In genomic region chr17:56258269-56258668, GRCm38 (mm10) we compare ENCODE assay signal across 13 mouse cellular contexts. TPM values are rescaled to one million over a fixed set of nuclear protein-coding genes. Genes with fewer than 3 reads are reported as not detected.
DNase-seq lines count a peak whose midpoint lies in the region; ATAC-seq and TF ChIP-seq lines count a peak whose summit lies in the region.
"Not testable (repeated sequence)": the region's sequence is repeated elsewhere in the genome, so short reads cannot be mapped to it uniquely, and the experiment has no call there.
"Had no signal": no experiment of that assay in that cellular context is flagged by ENCODE, and none has a peak within 500 bp of the region (broad histone marks: within the 10 kb centered on the region; RNA-seq: fewer than 3 reads in every experiment).

No protein-coding gene starts in this region.

- not testable (repeated sequence) for H3K27me3 ChIP-seq in MEL (ENCODE audit: control insufficient read depth in 1 of 2, insufficient read depth in 2 of 2, low read length in 2 of 2); embryonic facial prominence, embryonic 15.5 days; heart, embryonic 10.5 days (ENCODE audit: insufficient read depth, poor library complexity, severe bottlenecking); hindbrain, embryonic 12.5 days; kidney, postnatal 0 days (ENCODE audit: insufficient read depth, low read length); liver, embryonic 14.5 days (ENCODE audit: control insufficient read depth, insufficient read depth, low read length); midbrain, embryonic 16.5 days (ENCODE audit: control insufficient read depth, insufficient read depth, low read depth, low read length)

- TF ChIP-seq CTCF in MEL (IDR thresholded peaks at IDR 0.05 in 2 of 3, conservative IDR thresholded peaks at IDR 0.05 in 1 of 3; ENCODE audit: control insufficient read depth in 1 of 3, insufficient read depth in 1 of 3, low read depth in 2 of 3, low read length in 3 of 3, poor library complexity in 1 of 3, severe bottlenecking in 1 of 3); kidney, postnatal 0 days (IDR thresholded peaks at IDR 0.05; ENCODE audit: low read depth); liver, embryonic 14.5 days (IDR thresholded peaks at IDR 0.05; ENCODE audit: low read depth): not testable (repeated sequence)

- peaks cover 0 to 28% of the 10 kb centered on the region in 2 experiments; a peak in 3 of 4 replicates for H3K36me3 ChIP-seq in MEL (ENCODE audit: control insufficient read depth in 1 of 2, insufficient read depth in 2 of 2, low read length in 2 of 2)
- peaks cover 49% of the 10 kb centered on the region for H3K36me3 ChIP-seq in embryonic facial prominence, embryonic 15.5 days
- peaks cover 51% of the 10 kb centered on the region for H3K36me3 ChIP-seq in heart, embryonic 10.5 days
- H3K36me3 ChIP-seq in hindbrain, embryonic 12.5 days, result peaks cover 47% of the 10 kb centered on the region
- H3K36me3 ChIP-seq in kidney, postnatal 0 days (ENCODE audit: insufficient read depth, low read length), result peaks cover 31% of the 10 kb centered on the region; the same call in 1 of the 2 replicates
- peaks cover 25% of the 10 kb centered on the region for H3K36me3 ChIP-seq in liver, embryonic 14.5 days (replicated peaks; ENCODE audit: control insufficient read depth, insufficient read depth, low read depth)
- H3K36me3 ChIP-seq in midbrain, embryonic 16.5 days (ENCODE audit: control insufficient read depth, insufficient read depth, low read length), result peaks cover 13% of the 10 kb centered on the region

- peak overlapping the region; percentile 42; the same call in 1 of the 2 replicates for H3K9ac ChIP-seq in MEL (ENCODE audit: control insufficient read depth, low read depth, low read length, poor library complexity, severe bottlenecking)
- H3K9ac ChIP-seq in embryonic facial prominence, embryonic 15.5 days; hindbrain, embryonic 12.5 days; kidney, postnatal 0 days (ENCODE audit: low read depth, low read length); liver, embryonic 14.5 days (replicated peaks); midbrain, embryonic 16.5 days (ENCODE audit: low read depth, low read length): not testable (repeated sequence)

- H3K9me3 ChIP-seq in MEL (replicated peaks; ENCODE audit: insufficient read depth, low read length); embryonic facial prominence, embryonic 15.5 days (replicated peaks); heart, embryonic 10.5 days; hindbrain, embryonic 12.5 days (replicated peaks); kidney, postnatal 0 days (replicated peaks; ENCODE audit: low read length); liver, embryonic 14.5 days (ENCODE audit: control insufficient read depth, low read length); midbrain, embryonic 16.5 days (replicated peaks; ENCODE audit: control insufficient read depth, low read length, poor library complexity, severe bottlenecking): not testable (repeated sequence)

- DNase-seq in MEL (ENCODE audit: low read depth, low spot score); heart, embryonic 10.5 days (ENCODE audit: low spot score); kidney, postnatal 0 days (ENCODE audit: low spot score); liver, embryonic 14.5 days (ENCODE audit: low read depth in 3 of 3, low spot score in 3 of 3): not testable (repeated sequence)

- H3K4me2 ChIP-seq in embryonic facial prominence, embryonic 15.5 days (replicated peaks), result peak overlapping the region; percentile 97
- peak overlapping the region; percentile 99; the same call in 1 of the 2 replicates for H3K4me2 ChIP-seq in hindbrain, embryonic 12.5 days (replicated peaks)
- 0 out of 2 replicates have a peak overlapping the region, but pooled peaks have one; percentile 79 for H3K4me2 ChIP-seq in kidney, postnatal 0 days (ENCODE audit: low read length)
- H3K4me2 ChIP-seq in liver, embryonic 14.5 days (ENCODE audit: low read depth), result peak overlapping the region; percentile 93
- H3K4me2 ChIP-seq in midbrain, embryonic 16.5 days (ENCODE audit: low read length), result peak overlapping the region; percentile 4; the same call in 1 of the 2 replicates

- TF ChIP-seq EP300 in MEL (IDR thresholded peaks at IDR 0.05; ENCODE audit: low read depth in 1 of 2, low read length in 2 of 2); liver, embryonic 14.5 days (IDR thresholded peaks at IDR 0.05; ENCODE audit: low read depth): not testable (repeated sequence)

- 92% methylated on average over 19 of the region's 19 CpGs for WGBS in embryonic facial prominence, embryonic 15.5 days
- WGBS in heart, embryonic 10.5 days, result 95% methylated on average over 19 of the region's 19 CpGs
- WGBS in hindbrain, embryonic 12.5 days, result 94% methylated on average over 19 of the region's 19 CpGs
- WGBS in kidney, postnatal 0 days, result 92% methylated on average over 19 of the region's 19 CpGs
- WGBS in liver, embryonic 14.5 days (ENCODE audit: insufficient replicate concordance), result 84% methylated on average over 19 of the region's 19 CpGs
- WGBS in midbrain, embryonic 16.5 days, result 94% methylated on average over 19 of the region's 19 CpGs

- TF ChIP-seq RAD21 in MEL (IDR thresholded peaks at IDR 0.05; ENCODE audit: low read depth, low read length), result not testable (repeated sequence)

- TF ChIP-seq POLR2A in MEL (IDR thresholded peaks at IDR 0.05; ENCODE audit: control insufficient read depth in 1 of 2, insufficient read depth in 1 of 2, low read depth in 1 of 2, low read length in 2 of 2, poor library complexity in 1 of 2), result not testable (repeated sequence)

- not testable (repeated sequence) for ATAC-seq in embryonic facial prominence, embryonic 15.5 days (ENCODE audit: insufficient number of reproducible peaks, low FRiP score, low TSS enrichment, low read depth); hindbrain, embryonic 12.5 days (ENCODE audit: low FRiP score); kidney, postnatal 0 days (replicated peaks; ENCODE audit: low FRiP score, low read depth); liver, embryonic 14.5 days (ENCODE audit: insufficient read depth); midbrain, embryonic 16.5 days

- 0 out of 4 replicates have a peak overlapping the region, but pooled peaks of 1 of the 2 experiments have one; percentile 7 for H3K4me3 ChIP-seq in MEL (ENCODE audit: control insufficient read depth in 1 of 2, insufficient read depth in 1 of 2, low read depth in 2 of 2, low read length in 2 of 2)
- peak overlapping the region; percentile 69; the same call in 1 of the 2 replicates for H3K4me3 ChIP-seq in embryonic facial prominence, embryonic 15.5 days (replicated peaks)
- peak overlapping the region; percentile 76; the same call in 1 of the 2 replicates for H3K4me3 ChIP-seq in heart, embryonic 10.5 days
- H3K4me3 ChIP-seq in hindbrain, embryonic 12.5 days; kidney, postnatal 0 days (replicated peaks; ENCODE audit: low read depth, low read length); liver, embryonic 14.5 days (ENCODE audit: insufficient read depth in 1 of 2, low read depth in 2 of 2, low read length in 2 of 2); midbrain, embryonic 16.5 days (ENCODE audit: low read depth, low read length): not testable (repeated sequence)

- not testable (repeated sequence) for H3K27ac ChIP-seq in MEL (ENCODE audit: control insufficient read depth, low read depth, low read length); embryonic facial prominence, embryonic 15.5 days (replicated peaks); heart, embryonic 10.5 days; hindbrain, embryonic 12.5 days; kidney, postnatal 0 days; liver, embryonic 14.5 days; midbrain, embryonic 16.5 days (ENCODE audit: low read length)

- H3K79me2 ChIP-seq in MEL (ENCODE audit: control insufficient read depth, insufficient read depth, low read length, poor library complexity), result peaks cover 48% of the 10 kb centered on the region

- H3K4me1 ChIP-seq in MEL (ENCODE audit: control insufficient read depth in 1 of 2, insufficient read depth in 2 of 2, low read length in 2 of 2), result peaks cover 0 to 38% of the 10 kb centered on the region in 2 experiments; a peak in 2 of 4 replicates
- peaks cover 66% of the 10 kb centered on the region for H3K4me1 ChIP-seq in embryonic facial prominence, embryonic 15.5 days
- peaks cover 61% of the 10 kb centered on the region for H3K4me1 ChIP-seq in heart, embryonic 10.5 days
- H3K4me1 ChIP-seq in hindbrain, embryonic 12.5 days, result peaks cover 44% of the 10 kb centered on the region
- peaks cover 17% of the 10 kb centered on the region; the same call in 1 of the 2 replicates for H3K4me1 ChIP-seq in kidney, postnatal 0 days (replicated peaks; ENCODE audit: insufficient read depth, low read length)
- H3K4me1 ChIP-seq in liver, embryonic 14.5 days (replicated peaks; ENCODE audit: control insufficient read depth in 2 of 2, insufficient read depth in 2 of 2, low read length in 1 of 2), result not testable (repeated sequence)
- H3K4me1 ChIP-seq in midbrain, embryonic 16.5 days (ENCODE audit: control insufficient read depth, insufficient read depth, low read length), result peaks cover 52% of the 10 kb centered on the region

RNA-seq across cellular contexts. Expression of gene Fem1a, which starts 1.7 kb away (rescaled TPM):
- 16.2 and 21.5 TPM in 2 replicates for total RNA-seq in MEL (2012; rRNA removed)
- polyA plus RNA-seq in MEL (2012; ENCODE audit: insufficient read depth in 1 of 2, insufficient read length in 2 of 2, low read depth in 1 of 2, low replicate concordance in 2 of 2, missing spikeins in 1 of 2), result 10 to 100 TPM in 1 of 2 experiments, not detected in 1; 17.1 TPM
- 15.0 and 15.4 TPM in 2 replicates for polyA plus RNA-seq in embryonic facial prominence, embryonic 15.5 days (2015; fragmentation: Nextera tagmentation; extraction: Ambion mirVana)
- polyA plus RNA-seq in heart, embryonic 10.5 days (2016; fragmentation: Nextera tagmentation; extraction: Ambion mirVana), result 15.0 and 20.3 TPM in 2 replicates
- polyA plus RNA-seq in hindbrain, embryonic 12.5 days (2016; fragmentation: Nextera tagmentation; extraction: Ambion mirVana), result 19.5 and 19.8 TPM in 2 replicates
- polyA plus RNA-seq in kidney, postnatal 0 days (2015; fragmentation: Nextera tagmentation; extraction: Ambion mirVana), result 11.7 TPM in 2 replicates
- 5.6 and 5.8 TPM in 2 replicates for polyA plus RNA-seq in liver, embryonic 14.5 days (2012; rRNA removed)
- polyA plus RNA-seq in liver, embryonic 14.5 days (2014; fragmentation: Nextera tagmentation; extraction: Ambion mirVana), result 4.9 and 5.8 TPM in 2 replicates
- 15.5 and 18.2 TPM in 2 replicates for polyA plus RNA-seq in midbrain, embryonic 16.5 days (2015; fragmentation: Nextera tagmentation; extraction: Ambion mirVana)

RNA-seq across cellular contexts. Expression of gene Ticam1, which starts 18.3 kb away (rescaled TPM):
- total RNA-seq in MEL (2012; rRNA removed), result 3.5 and 4.6 TPM in 2 replicates
- 1 to 10 TPM in 1 of 2 experiments, not detected in 1; 8.7 TPM for polyA plus RNA-seq in MEL (2012; ENCODE audit: insufficient read depth in 1 of 2, insufficient read length in 2 of 2, low read depth in 1 of 2, low replicate concordance in 2 of 2, missing spikeins in 1 of 2)
- 6.7 and 7.4 TPM in 2 replicates for polyA plus RNA-seq in embryonic facial prominence, embryonic 15.5 days (2015; fragmentation: Nextera tagmentation; extraction: Ambion mirVana)
- polyA plus RNA-seq in heart, embryonic 10.5 days (2016; fragmentation: Nextera tagmentation; extraction: Ambion mirVana), result 6.8 and 9.5 TPM in 2 replicates
- polyA plus RNA-seq in hindbrain, embryonic 12.5 days (2016; fragmentation: Nextera tagmentation; extraction: Ambion mirVana), result 2.3 and 2.5 TPM in 2 replicates
- 6.9 and 7.7 TPM in 2 replicates for polyA plus RNA-seq in kidney, postnatal 0 days (2015; fragmentation: Nextera tagmentation; extraction: Ambion mirVana)
- polyA plus RNA-seq in liver, embryonic 14.5 days (2012; rRNA removed), result 4.9 and 6.8 TPM in 2 replicates
- polyA plus RNA-seq in liver, embryonic 14.5 days (2014; fragmentation: Nextera tagmentation; extraction: Ambion mirVana), result 3.4 and 3.8 TPM in 2 replicates
- 1.3 TPM in 2 replicates for polyA plus RNA-seq in midbrain, embryonic 16.5 days (2015; fragmentation: Nextera tagmentation; extraction: Ambion mirVana)

RNA-seq across cellular contexts. Expression of gene Plin3, which starts 34.4 kb away (rescaled TPM):
- 6.6 and 7.6 TPM in 2 replicates for total RNA-seq in MEL (2012; rRNA removed)
- 10 to 100 TPM in 1 of 2 experiments, not detected in 1; 13.1 TPM for polyA plus RNA-seq in MEL (2012; ENCODE audit: insufficient read depth in 1 of 2, insufficient read length in 2 of 2, low read depth in 1 of 2, low replicate concordance in 2 of 2, missing spikeins in 1 of 2)
- polyA plus RNA-seq in embryonic facial prominence, embryonic 15.5 days (2015; fragmentation: Nextera tagmentation; extraction: Ambion mirVana), result 89.5 and 92.6 TPM in 2 replicates
- 81.7 and 93.2 TPM in 2 replicates for polyA plus RNA-seq in heart, embryonic 10.5 days (2016; fragmentation: Nextera tagmentation; extraction: Ambion mirVana)
- 37.1 and 37.2 TPM in 2 replicates for polyA plus RNA-seq in hindbrain, embryonic 12.5 days (2016; fragmentation: Nextera tagmentation; extraction: Ambion mirVana)
- polyA plus RNA-seq in kidney, postnatal 0 days (2015; fragmentation: Nextera tagmentation; extraction: Ambion mirVana), result 69.6 and 75.2 TPM in 2 replicates
- polyA plus RNA-seq in liver, embryonic 14.5 days (2012; rRNA removed), result 7.4 and 9.2 TPM in 2 replicates
- polyA plus RNA-seq in liver, embryonic 14.5 days (2014; fragmentation: Nextera tagmentation; extraction: Ambion mirVana), result 24.2 and 27.2 TPM in 2 replicates
- polyA plus RNA-seq in midbrain, embryonic 16.5 days (2015; fragmentation: Nextera tagmentation; extraction: Ambion mirVana), result 10.7 and 12.3 TPM in 2 replicates

RNA-seq across cellular contexts. Expression of gene Dpp9, which starts 39.6 kb away (rescaled TPM):
- total RNA-seq in MEL (2012; rRNA removed), result 34.3 and 36.3 TPM in 2 replicates
- polyA plus RNA-seq in MEL (2012; ENCODE audit: insufficient read depth in 1 of 2, insufficient read length in 2 of 2, low read depth in 1 of 2, low replicate concordance in 2 of 2, missing spikeins in 1 of 2), result 10 to 100 TPM in 1 of 2 experiments, not detected in 1; 67.2 TPM
- polyA plus RNA-seq in embryonic facial prominence, embryonic 15.5 days (2015; fragmentation: Nextera tagmentation; extraction: Ambion mirVana), result 37.1 and 40.9 TPM in 2 replicates
- polyA plus RNA-seq in heart, embryonic 10.5 days (2016; fragmentation: Nextera tagmentation; extraction: Ambion mirVana), result 31.0 and 34.3 TPM in 2 replicates
- polyA plus RNA-seq in hindbrain, embryonic 12.5 days (2016; fragmentation: Nextera tagmentation; extraction: Ambion mirVana), result 38.7 and 39.2 TPM in 2 replicates
- 22.1 and 25.2 TPM in 2 replicates for polyA plus RNA-seq in kidney, postnatal 0 days (2015; fragmentation: Nextera tagmentation; extraction: Ambion mirVana)
- polyA plus RNA-seq in liver, embryonic 14.5 days (2012; rRNA removed), result 14.4 and 16.5 TPM in 2 replicates
- 11.7 and 16.6 TPM in 2 replicates for polyA plus RNA-seq in liver, embryonic 14.5 days (2014; fragmentation: Nextera tagmentation; extraction: Ambion mirVana)
- polyA plus RNA-seq in midbrain, embryonic 16.5 days (2015; fragmentation: Nextera tagmentation; extraction: Ambion mirVana), result 24.2 and 25.4 TPM in 2 replicates

RNA-seq across cellular contexts. Expression of gene Arrdc5, which starts 41.8 kb away (rescaled TPM):
- not detected in 2 replicates for total RNA-seq in MEL (2012; rRNA removed)
- polyA plus RNA-seq in MEL (2012; ENCODE audit: insufficient read depth in 1 of 2, insufficient read length in 2 of 2, low read depth in 1 of 2, low replicate concordance in 2 of 2, missing spikeins in 1 of 2), result not detected
- 0.33 TPM in 1 of 2 replicates, not detected in the other for polyA plus RNA-seq in embryonic facial prominence, embryonic 15.5 days (2015; fragmentation: Nextera tagmentation; extraction: Ambion mirVana)
- not detected in 2 replicates for polyA plus RNA-seq in heart, embryonic 10.5 days (2016; fragmentation: Nextera tagmentation; extraction: Ambion mirVana)
- polyA plus RNA-seq in hindbrain, embryonic 12.5 days (2016; fragmentation: Nextera tagmentation; extraction: Ambion mirVana), result not detected in 2 replicates
- not detected in 2 replicates for polyA plus RNA-seq in kidney, postnatal 0 days (2015; fragmentation: Nextera tagmentation; extraction: Ambion mirVana)
- polyA plus RNA-seq in liver, embryonic 14.5 days (2012; rRNA removed), result not detected in 2 replicates
- not detected in 2 replicates for polyA plus RNA-seq in liver, embryonic 14.5 days (2014; fragmentation: Nextera tagmentation; extraction: Ambion mirVana)
- not detected in 2 replicates for polyA plus RNA-seq in midbrain, embryonic 16.5 days (2015; fragmentation: Nextera tagmentation; extraction: Ambion mirVana)
- total RNA-seq: common myeloid progenitor, adult 5-6 weeks; left cerebral cortex, postnatal 10 days had no signal
- polyA plus RNA-seq: C2C12; hindbrain, embryonic 11.5 days; kidney, embryonic 14.5 days; urinary bladder, adult 2 months had no signal

Comparison
In these comparisons a context has a peak if more than half of its experiments do, and no peak if none do; other contexts are left out.
1. H3K4me2 ChIP-seq: peak in every context shown above with its lines; median percentile 99 in hindbrain, embryonic 12.5 days; 97 in embryonic facial prominence, embryonic 15.5 days; 93 in liver, embryonic 14.5 days; 79 in kidney, postnatal 0 days; 4 in midbrain, embryonic 16.5 days.